Mouse (Mus musculus) adrenal gland, postnatal 25 days (tissue): ENCODE measurements around the gene Anks4b. TPM values are rescaled to one million over a fixed set of nuclear protein-coding genes. Genes with fewer than 3 reads are reported as not detected.

Source experiments
- DNase-seq: peaks from one replicate; pipeline ENCODE4 v3.0.0; 2021; ENCODE audit warnings: mixed read lengths
- long read RNA-seq: library from polyadenylated mRNA; stranded (forward); transcript quantifications from one replicate; pipeline ENCODE4 v2.0.0, GENCODE M21; 2021
- total RNA-seq: library from RNA; stranded (reverse); gene quantifications from 2 replicates; pipeline ENCODE4 v1.2.3, GENCODE M21; 2021

Gene Anks4b
- 0.24 and 0.48 TPM in 2 replicates for total RNA-seq
- long read RNA-seq, transcript Anks4b-201 (2 exons, 3,900 nt) = major isoform, 10 of 12 reads
- long read RNA-seq, partial matches to known transcripts = 0 of 12 reads
- long read RNA-seq, other reads (novel, unspliced or antisense) = 2 of 12 reads

- DNase-seq = no peak
Measured at GRCm38 (mm10) chr7:120173603-120174244, at the start of gene Anks4b. Gene Anks4b (plus strand): TSS chr7:120173858.

GRCm38 (mm10) chr7:120124844-120125243, 48.8 kb upstream of the Anks4b start:
- peak; percentile 53 for DNase-seq

- DNase-seq = no peak
Measured at GRCm38 (mm10) chr7:120126976-120127685, 46.5 kb upstream of the Anks4b start.

- DNase-seq = no peak
Measured at GRCm38 (mm10) chr7:120127686-120128059, 46.0 kb upstream of the Anks4b start.

GRCm38 (mm10) chr7:120128951-120129350, 44.7 kb upstream of the Anks4b start:
- DNase-seq = no peak

GRCm38 (mm10) chr7:120142743-120143142, 30.9 kb upstream of the Anks4b start:
- DNase-seq = no peak

- DNase-seq = no peak
Measured at GRCm38 (mm10) chr7:120145191-120145590, 28.5 kb upstream of the Anks4b start, which contains the start of gene Zp2. Gene Zp2 (minus strand): TSS chr7:120145291.

GRCm38 (mm10) chr7:120150257-120150656, 23.4 kb upstream of the Anks4b start:
- no peak for DNase-seq

GRCm38 (mm10) chr7:120150898-120151297, 22.8 kb upstream of the Anks4b start:
- no peak for DNase-seq

GRCm38 (mm10) chr7:120156841-120157409, 16.7 kb upstream of the Anks4b start:
- no peak for DNase-seq

GRCm38 (mm10) chr7:120157575-120158061, 16.0 kb upstream of the Anks4b start:
- DNase-seq = no peak

GRCm38 (mm10) chr7:120158121-120158613, 15.5 kb upstream of the Anks4b start:
- no peak for DNase-seq

- DNase-seq = no peak
Measured at GRCm38 (mm10) chr7:120163581-120164251, 9.9 kb upstream of the Anks4b start.

- DNase-seq = no peak
Measured at GRCm38 (mm10) chr7:120172188-120172700, 1.4 kb upstream of the Anks4b start.

GRCm38 (mm10) chr7:120174723-120175504, 1.3 kb downstream of the Anks4b start:
- no peak for DNase-seq

GRCm38 (mm10) chr7:120177611-120178010, 4.0 kb downstream of the Anks4b start:
- no peak for DNase-seq

GRCm38 (mm10) chr7:120178935-120179334, 5.3 kb downstream of the Anks4b start:
- no peak for DNase-seq

- no peak for DNase-seq
Measured at GRCm38 (mm10) chr7:120180547-120180946, 6.9 kb downstream of the Anks4b start.

- no peak for DNase-seq
Measured at GRCm38 (mm10) chr7:120181401-120182230, 8.0 kb downstream of the Anks4b start.

- no peak for DNase-seq
Measured at GRCm38 (mm10) chr7:120182891-120183290, 9.2 kb downstream of the Anks4b start.
